Mouse (Mus musculus) brain, embryonic 14.5 days (tissue): ENCODE measurements around the gene Pxmp4.

Source experiments
- CTCF ChIP-seq: fragments of 200-500 bp; IDR thresholded peaks from 2 replicates; pipeline ENCODE4 v1.5.1; 2012; ENCODE audit warnings: inconsistent platforms, mild to moderate bottlenecking, moderate library complexity, borderline replicate concordance; ENCODE audit not compliant: insufficient read depth, insufficient read length; ENCODE audit errors: extremely low read depth
- POLR2A ChIP-seq: fragments of 200-500 bp; IDR thresholded peaks from 2 replicates; pipeline ENCODE4 v1.6.1; 2012; ENCODE audit warnings: mild to moderate bottlenecking, inconsistent platforms, borderline replicate concordance; ENCODE audit not compliant: poor library complexity, insufficient read depth, insufficient read length, severe bottlenecking; ENCODE audit errors: extremely low read depth

DNA sequence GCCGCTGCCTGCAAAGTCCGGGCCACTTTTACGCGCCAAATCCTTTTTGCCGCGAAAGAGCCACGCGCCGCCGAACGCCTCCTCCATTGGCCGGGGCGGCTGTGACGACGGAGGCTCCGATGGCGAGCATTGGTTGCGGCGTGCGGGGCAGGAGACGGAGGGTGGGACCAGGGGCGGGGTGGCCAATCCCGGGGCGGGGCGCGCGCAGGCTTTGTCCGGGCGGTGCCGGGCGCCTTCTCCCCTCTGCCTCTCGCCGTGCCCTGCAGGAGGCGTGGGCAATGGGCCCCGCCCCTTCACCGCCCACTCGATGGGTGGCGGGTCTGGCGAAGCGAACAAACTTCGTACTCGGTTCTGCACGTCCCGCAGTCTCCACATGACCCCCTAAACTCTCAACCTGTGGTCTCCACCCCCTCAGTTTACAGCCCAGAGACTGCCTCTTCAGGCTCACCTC is 33.6 kb downstream of the Pxmp4 start, which contains the start of gene E2f1:
- TF ChIP-seq POLR2A (no peak), CTCF (no peak)
